Mouse (Mus musculus) limb, embryonic 10.5 days (tissue): ENCODE results near the gene Ccl26. TPM values are rescaled to one million over a fixed set of nuclear protein-coding genes. Genes with fewer than 3 reads are reported as not detected.

ENCODE experiments used
- DNase-seq: peaks from one replicate; pipeline ENCODE4 v3.0.0-alpha.2; 2017; ENCODE audit warnings: low spot score
- H3K27ac ChIP-seq: fragments of 300-500 bp; sonication (generic); 2 replicates; pipeline ENCODE4 v1.5.1; 2016; ENCODE audit warnings: mild to moderate bottlenecking
- H3K27me3 ChIP-seq: fragments of 300-500 bp; sonication (generic); 2 replicates; pipeline ENCODE4 v1.6.1; 2016; ENCODE audit warnings: low read depth, mild to moderate bottlenecking; ENCODE audit not compliant: poor library complexity, severe bottlenecking
- H3K36me3 ChIP-seq: fragments of 300-500 bp; sonication (generic); 2 replicates; pipeline ENCODE4 v1.6.1; 2016; ENCODE audit warnings: mild to moderate bottlenecking, moderate library complexity
- H3K4me1 ChIP-seq: fragments of 300-500 bp; sonication (generic); 2 replicates; pipeline ENCODE4 v1.6.1; 2016
- H3K4me3 ChIP-seq: fragments of 300-500 bp; sonication (generic); 2 replicates; pipeline ENCODE4 v1.5.1; 2016; ENCODE audit warnings: mild to moderate bottlenecking, moderate library complexity
- H3K9me3 ChIP-seq: fragments of 300-500 bp; sonication (generic); replicated peaks from 2 replicates; pipeline ENCODE4 v1.6.1; 2016; ENCODE audit warnings: mild to moderate bottlenecking
- WGBS: fragments of 180-500 bp; shearing (Covaris S2); methylation state at CpG from one replicate; pipeline ENCODE4 v1.1.7; 2016; 5-methylcytosine and 5-hydroxymethylcytosine counted together
- polyA plus RNA-seq: library from polyadenylated mRNA; unstranded; fragments of >200 nt; fragmentation: Nextera tagmentation; extraction: Ambion mirVana; gene quantifications from 2 replicates; pipeline ENCODE4 v1.2.1, GENCODE M21; 2016

Gene Ccl26
- polyA plus RNA-seq, 1 experiment from 2014 or later: not detected

GRCm38 (mm10) chr5:135531306-135531845 lies 32.0 kb downstream of the Ccl26 start:
- Histone ChIP-seq H3K36me3 (0 out of 2 replicates have a peak, but pooled peaks cover 3% of the 10 kb centered on the region), H3K27ac (no peak overlapping the region), H3K4me1 (no peaks in the 10 kb centered on the region), H3K9me3 (no peaks in the 10 kb centered on the region), H3K27me3 (no peaks in the 10 kb centered on the region), H3K4me3 (no peak overlapping the region)
- DNase-seq: no peak
- 89% methylated on average over 11 of the region's 11 CpGs for WGBS

DNA sequence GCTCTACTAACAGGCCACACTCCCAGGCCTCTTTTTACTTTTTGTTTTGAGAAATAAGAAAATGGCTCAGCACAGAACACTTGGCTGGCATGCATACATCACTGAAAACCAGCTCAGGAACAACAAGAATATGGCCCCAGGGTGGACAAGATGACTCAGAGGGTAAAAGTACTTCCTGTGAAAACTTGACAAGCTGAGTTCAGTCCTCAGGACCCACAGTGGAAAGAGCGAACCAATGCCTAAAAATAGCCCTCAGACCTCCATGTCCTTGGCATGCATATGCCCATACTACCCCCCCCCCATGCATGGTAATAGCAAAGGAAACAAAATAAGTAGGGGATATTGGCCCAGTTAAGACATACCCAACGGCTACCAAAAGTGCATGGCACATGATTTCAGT lies 33.4 kb downstream of the Ccl26 start:
- H3K27me3 ChIP-seq: no peaks in the 10 kb centered on the region
- 87% methylated on average over 2 of the region's 2 CpGs for WGBS

DNA sequence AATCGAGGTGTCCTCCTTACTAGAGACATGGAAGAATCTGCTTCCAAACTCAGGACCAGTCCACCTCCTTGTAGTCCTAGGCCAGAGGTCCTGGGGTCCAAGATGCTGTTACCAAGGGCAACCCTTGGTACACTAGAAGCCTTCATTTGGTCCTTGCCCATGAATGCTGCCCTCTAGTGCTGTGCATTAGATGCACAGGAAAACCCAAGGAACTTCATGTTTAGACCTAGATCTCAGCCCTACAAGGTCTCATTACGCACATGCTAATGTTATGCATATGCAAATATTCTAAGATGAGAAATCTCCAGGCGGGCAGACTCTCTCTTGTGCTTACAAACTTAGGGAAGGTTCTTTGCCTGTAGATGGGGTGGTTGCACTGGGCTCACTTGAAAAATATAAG lies 34.1 kb downstream of the Ccl26 start:
- no peaks in the 10 kb centered on the region for H3K27me3 ChIP-seq
- no peak overlapping the region for H3K4me3 ChIP-seq
- 0 out of 2 replicates have a peak, but pooled peaks cover 3% of the 10 kb centered on the region for H3K36me3 ChIP-seq
- DNase-seq: no peak
- no peak overlapping the region for H3K27ac ChIP-seq
- 78% methylated on average over 3 of the region's 3 CpGs for WGBS
- peaks cover 9% of the 10 kb centered on the region; the same call in 1 of the 2 replicates for H3K4me1 ChIP-seq
- no peaks in the 10 kb centered on the region for H3K9me3 ChIP-seq

More for the DNA sequence above, 33.4 kb downstream of the Ccl26 start:
- Histone ChIP-seq H3K4me1 (peaks cover 9% of the 10 kb centered on the region; the same call in 1 of the 2 replicates), H3K9me3 (no peaks in the 10 kb centered on the region), H3K27ac (no peak overlapping the region), H3K4me3 (no peak overlapping the region), H3K36me3 (0 out of 2 replicates have a peak, but pooled peaks cover 3% of the 10 kb centered on the region)
- DNase-seq: no peak

- Histone ChIP-seq H3K27me3 (no peaks in the 10 kb centered on the region), H3K36me3 (0 out of 2 replicates have a peak, but pooled peaks cover 3% of the 10 kb centered on the region), H3K9me3 (no peaks in the 10 kb centered on the region), H3K4me1 (peaks cover 9% of the 10 kb centered on the region; the same call in 1 of the 2 replicates), H3K4me3 (no peak overlapping the region), H3K27ac (no peak overlapping the region)
- 34% methylated on average over 7 of the region's 7 CpGs for WGBS
- DNase-seq: no peak
Observed at GRCm38 (mm10) chr5:135527986-135528385, 35.4 kb downstream of the Ccl26 start.

DNA sequence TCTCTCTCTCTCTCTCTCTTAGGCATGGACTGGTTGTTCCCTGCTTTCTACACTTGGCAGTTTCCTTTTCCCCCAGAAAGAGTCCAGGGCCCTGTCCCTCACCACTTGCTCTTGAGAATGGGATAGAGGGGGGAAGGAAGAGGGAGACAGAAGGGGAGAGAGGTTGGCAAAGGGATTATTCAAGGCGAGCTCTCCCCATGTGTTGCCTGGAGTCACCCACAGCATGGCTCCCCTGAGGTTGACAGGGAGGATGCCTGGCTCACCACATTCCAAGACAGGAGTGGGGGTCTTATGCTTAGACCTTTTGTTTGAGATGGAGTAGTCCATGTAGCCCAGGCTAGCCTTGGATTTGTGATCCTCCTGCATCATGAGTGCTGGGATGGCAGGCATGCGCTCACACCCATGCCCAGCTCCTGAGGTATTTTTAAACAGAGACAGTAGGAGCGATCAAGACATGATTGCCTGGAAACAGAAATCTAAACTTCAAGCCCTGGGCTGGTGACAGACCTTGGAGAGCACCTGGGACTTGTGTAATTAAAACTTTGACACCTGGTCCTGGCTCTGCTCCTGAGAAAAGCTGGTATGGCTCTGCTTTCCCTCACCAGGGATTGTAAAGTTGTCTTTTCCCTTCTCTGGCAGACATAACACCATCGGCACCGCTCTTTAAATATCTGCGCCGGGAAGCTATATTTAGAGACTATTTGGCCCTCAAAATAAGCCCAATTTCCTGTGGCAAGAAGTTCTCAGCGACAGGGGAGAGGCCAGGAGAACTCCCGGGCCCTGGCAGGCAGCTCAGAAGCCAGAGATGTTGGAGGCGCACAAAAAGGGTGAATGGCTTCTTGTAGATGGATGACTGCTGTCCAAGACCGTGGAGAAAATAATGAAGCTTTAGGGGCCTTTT lies 38.5 kb downstream of the Ccl26 start:
- Histone ChIP-seq H3K9me3 (no peaks in the 10 kb centered on the region), H3K27me3 (no peaks in the 10 kb centered on the region), H3K4me1 (peaks cover 9% of the 10 kb centered on the region; the same call in 1 of the 2 replicates), H3K27ac (no peak overlapping the region), H3K36me3 (no peaks in the 10 kb centered on the region), H3K4me3 (no peak overlapping the region)
- WGBS: 66% methylated on average over 11 of the region's 11 CpGs
- no peak for DNase-seq

GRCm38 (mm10) chr5:135524087-135524486 lies 39.3 kb downstream of the Ccl26 start:
- no peaks in the 10 kb centered on the region for H3K27me3 ChIP-seq
- H3K36me3 ChIP-seq: no peaks in the 10 kb centered on the region
- no peak overlapping the region for H3K27ac ChIP-seq
- 91% methylated on average over 2 of the region's 2 CpGs for WGBS
- no peak overlapping the region for H3K4me3 ChIP-seq
- peaks cover 9% of the 10 kb centered on the region; the same call in 1 of the 2 replicates for H3K4me1 ChIP-seq
- H3K9me3 ChIP-seq: no peaks in the 10 kb centered on the region
- no peak for DNase-seq

GRCm38 (mm10) chr5:135522111-135522722 lies 41.2 kb downstream of the Ccl26 start:
- DNase-seq: no peak
- H3K4me3 ChIP-seq: no peak overlapping the region
- 82% methylated on average over 9 of the region's 9 CpGs for WGBS

DNA sequence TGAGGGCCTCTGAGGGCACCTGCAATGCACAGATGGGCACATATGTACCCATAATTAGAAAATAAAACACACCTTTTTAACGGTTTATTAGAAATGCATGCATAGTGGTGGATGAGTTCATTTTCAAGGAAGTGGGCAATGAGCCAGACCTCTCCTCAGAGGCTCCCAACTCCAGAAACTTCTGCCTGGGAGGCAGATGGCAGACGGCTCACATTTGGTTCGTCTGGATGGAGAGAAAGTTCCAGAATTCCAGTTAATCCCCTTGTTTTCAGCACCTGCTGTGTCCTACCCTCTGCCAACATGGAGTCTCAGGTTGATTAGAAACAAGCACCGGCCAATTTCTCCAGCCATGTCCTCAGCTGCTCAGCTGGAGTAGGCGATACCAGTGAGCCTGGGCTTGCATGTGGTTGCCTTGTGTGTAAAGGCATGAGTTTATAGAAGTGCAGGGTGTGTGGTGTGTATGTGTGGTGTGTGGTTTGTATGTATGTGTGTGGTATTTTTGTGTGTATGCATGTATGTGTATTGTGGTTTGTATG lies 46.0 kb downstream of the Ccl26 start:
- H3K36me3 ChIP-seq: peaks cover 3% of the 10 kb centered on the region
- no peaks in the 10 kb centered on the region for H3K4me1 ChIP-seq
- WGBS: 94% methylated on average over 5 of the region's 5 CpGs
- H3K27ac ChIP-seq: no peak overlapping the region
- no peaks in the 10 kb centered on the region for H3K27me3 ChIP-seq
- H3K9me3 ChIP-seq: no peaks in the 10 kb centered on the region
- no peak for DNase-seq
- H3K4me3 ChIP-seq: no peak overlapping the region

More at GRCm38 (mm10) chr5:135522111-135522722, 41.2 kb downstream of the Ccl26 start:
- Histone ChIP-seq H3K27me3 (no peaks in the 10 kb centered on the region), H3K27ac (no peak overlapping the region), H3K36me3 (no peaks in the 10 kb centered on the region), H3K9me3 (no peaks in the 10 kb centered on the region), H3K4me1 (peaks cover 9% of the 10 kb centered on the region; the same call in 1 of the 2 replicates)

- no peak overlapping the region for H3K4me3 ChIP-seq
- H3K9me3 ChIP-seq: no peaks in the 10 kb centered on the region
- 70% methylated on average over 4 of the region's 4 CpGs for WGBS
- no peak overlapping the region for H3K27ac ChIP-seq
- H3K27me3 ChIP-seq: no peaks in the 10 kb centered on the region
- peaks cover 3% of the 10 kb centered on the region for H3K36me3 ChIP-seq
- no peaks in the 10 kb centered on the region for H3K4me1 ChIP-seq
- DNase-seq: no peak
Observed at GRCm38 (mm10) chr5:135513131-135513530, 50.2 kb downstream of the Ccl26 start.

- H3K27me3 ChIP-seq: no peaks in the 10 kb centered on the region
- no peaks in the 10 kb centered on the region for H3K4me1 ChIP-seq
- no peak for DNase-seq
- no peak overlapping the region for H3K27ac ChIP-seq
- no peak overlapping the region for H3K4me3 ChIP-seq
- no peaks in the 10 kb centered on the region for H3K9me3 ChIP-seq
- 60% methylated on average over 5 of the region's 5 CpGs for WGBS
- peaks cover 3% of the 10 kb centered on the region for H3K36me3 ChIP-seq
Observed at GRCm38 (mm10) chr5:135511105-135511504, 52.3 kb downstream of the Ccl26 start.
